Mouse (Mus musculus): ENCODE results near the gene Treml1. TPM values are rescaled to one million over a fixed set of nuclear protein-coding genes. Genes with fewer than 3 reads are reported as not detected.
A peak's percentile ranks its signal among the peaks of the same experiment; 100 is the strongest.

Treml1 gene
- polyA plus RNA-seq, 1 experiment from 2014 or later: 0.97 TPM

GRCm38 (mm10) chr17:48392616-48393015 is 32.9 kb downstream of the Treml1 start:
- H3K4me1 ChIP-seq: no peaks in the 10 kb centered on the region
- H3K27ac ChIP-seq: no peak overlapping the region
- H3K9me3 ChIP-seq: no peaks in the 10 kb centered on the region
- WGBS: 98% methylated on average over 3 of the region's 3 CpGs
- H3K9ac ChIP-seq: no peak overlapping the region
- H3K36me3 ChIP-seq (replicated peaks): peaks cover 91% of the 10 kb centered on the region
- H3K4me3 ChIP-seq (replicated peaks): no peak overlapping the region
- no peak for ATAC-seq (ENCODE audit: low FRiP score)
- H3K27me3 ChIP-seq: no peaks in the 10 kb centered on the region
- no peak overlapping the region for H3K4me2 ChIP-seq

- peaks cover 34% of the 10 kb centered on the region for H3K36me3 ChIP-seq (replicated peaks)
- ATAC-seq (ENCODE audit: low FRiP score): no peak
These were observed 42.0 kb downstream of the Treml1 start for GRCm38 (mm10) chr17:48401710-48402109.

GRCm38 (mm10) chr17:48402751-48403150 is 43.0 kb downstream of the Treml1 start:
- no peaks in the 10 kb centered on the region for H3K9me3 ChIP-seq
- ATAC-seq (ENCODE audit: low FRiP score): no peak
- H3K4me1 ChIP-seq: peaks cover 8% of the 10 kb centered on the region
- WGBS: 95% methylated on average over 3 of the region's 3 CpGs
- H3K9ac ChIP-seq: no peak overlapping the region
- H3K36me3 ChIP-seq (replicated peaks): peaks cover 27% of the 10 kb centered on the region
- H3K4me2 ChIP-seq: no peak overlapping the region
- H3K27me3 ChIP-seq: no peaks in the 10 kb centered on the region
- H3K27ac ChIP-seq: no peak overlapping the region
- no peak overlapping the region for H3K4me3 ChIP-seq (replicated peaks)

More at GRCm38 (mm10) chr17:48401710-48402109, 42.0 kb downstream of the Treml1 start:
- Histone ChIP-seq H3K27me3 (no peaks in the 10 kb centered on the region), H3K4me1 (no peaks in the 10 kb centered on the region), H3K4me3 (replicated peaks) (no peak overlapping the region), H3K27ac (no peak overlapping the region), H3K4me2 (no peak overlapping the region), H3K9me3 (no peaks in the 10 kb centered on the region), H3K9ac (no peak overlapping the region)
- WGBS: 89% methylated on average over 4 of the region's 4 CpGs

GRCm38 (mm10) chr17:48403848-48404247 is 44.1 kb downstream of the Treml1 start:
- H3K9ac ChIP-seq: no peak overlapping the region
- 92% methylated on average over 2 of the region's 2 CpGs for WGBS

GRCm38 (mm10) chr17:48404706-48405105 is 45.0 kb downstream of the Treml1 start:
- ATAC-seq (ENCODE audit: low FRiP score): no peak
- Histone ChIP-seq H3K9me3 (no peaks in the 10 kb centered on the region), H3K9ac (no peak overlapping the region), H3K27ac (no peak overlapping the region), H3K4me1 (peaks cover 15% of the 10 kb centered on the region), H3K4me3 (replicated peaks) (no peak overlapping the region), H3K27me3 (no peaks in the 10 kb centered on the region), H3K4me2 (no peak overlapping the region), H3K36me3 (replicated peaks) (peaks cover 7% of the 10 kb centered on the region; the same call in 1 of the 2 replicates)
- WGBS: 93% methylated on average over 1 of the region's 1 CpGs

More at GRCm38 (mm10) chr17:48403848-48404247, 44.1 kb downstream of the Treml1 start:
- Histone ChIP-seq H3K27me3 (no peaks in the 10 kb centered on the region), H3K36me3 (replicated peaks) (peaks cover 16% of the 10 kb centered on the region), H3K4me1 (peaks cover 15% of the 10 kb centered on the region), H3K9me3 (no peaks in the 10 kb centered on the region), H3K4me3 (replicated peaks) (no peak overlapping the region), H3K27ac (no peak overlapping the region), H3K4me2 (no peak overlapping the region)
- no peak for ATAC-seq (ENCODE audit: low FRiP score)

- no peak overlapping the region for H3K27ac ChIP-seq
- H3K9me3 ChIP-seq: no peaks in the 10 kb centered on the region
- peak overlapping the region; percentile 99; the same call in 1 of the 2 replicates for H3K9ac ChIP-seq
- 91% methylated on average over 4 of the region's 4 CpGs for WGBS
- no peak for ATAC-seq (ENCODE audit: low FRiP score)
- H3K4me3 ChIP-seq (replicated peaks): peak overlapping the region; percentile 83; the same call in 1 of the 2 replicates
- H3K4me2 ChIP-seq: peak overlapping the region; percentile 83
- H3K4me1 ChIP-seq: peaks cover 27% of the 10 kb centered on the region
- no peaks in the 10 kb centered on the region for H3K27me3 ChIP-seq
- no peaks in the 10 kb centered on the region; the same call in 1 of the 2 replicates for H3K36me3 ChIP-seq (replicated peaks)
These were observed 47.4 kb downstream of the Treml1 start for GRCm38 (mm10) chr17:48407154-48407553.

GRCm38 (mm10) chr17:48407910-48408525 is 48.3 kb downstream of the Treml1 start:
- 10% methylated on average over 8 of the region's 8 CpGs for WGBS
- no peaks in the 10 kb centered on the region for H3K27me3 ChIP-seq
- peaks cover 27% of the 10 kb centered on the region for H3K4me1 ChIP-seq
- H3K4me2 ChIP-seq: peak overlapping the region; percentile 83
- H3K36me3 ChIP-seq (replicated peaks): no peaks in the 10 kb centered on the region
- peak overlapping the region; percentile 100 for H3K27ac ChIP-seq
- peak overlapping the region; percentile 99 for H3K9ac ChIP-seq
- H3K9me3 ChIP-seq: no peaks in the 10 kb centered on the region
- no peak for ATAC-seq (ENCODE audit: low FRiP score)
- peak overlapping the region; percentile 83 for H3K4me3 ChIP-seq (replicated peaks)

GRCm38 (mm10) chr17:48408526-48409291 is 49.0 kb downstream of the Treml1 start:
- Histone ChIP-seq H3K4me1 (peaks cover 27% of the 10 kb centered on the region), H3K4me3 (replicated peaks) (peak overlapping the region; percentile 83), H3K36me3 (replicated peaks) (peaks cover 4% of the 10 kb centered on the region; the same call in 1 of the 2 replicates), H3K9me3 (no peaks in the 10 kb centered on the region), H3K27me3 (no peaks in the 10 kb centered on the region), H3K27ac (peak overlapping the region; percentile 100), H3K9ac (peak overlapping the region; percentile 99), H3K4me2 (peak overlapping the region; percentile 83)
- under 1% methylated on average over 47 of the region's 47 CpGs for WGBS
- peak; percentile 28 for ATAC-seq (ENCODE audit: low FRiP score)

- Histone ChIP-seq H3K4me1 (peaks cover 27% of the 10 kb centered on the region), H3K4me3 (replicated peaks) (peak within 1 kb of the TSS; percentile 83), H3K36me3 (replicated peaks) (peaks cover 11% of the 10 kb centered on the region), H3K4me2 (peak within 1 kb of the TSS; percentile 83), H3K9ac (peak within 1 kb of the TSS; percentile 99), H3K9me3 (no peaks in the 10 kb centered on the region), H3K27ac (peak within 1 kb of the TSS; percentile 100), H3K27me3 (no peaks in the 10 kb centered on the region)
- peak; percentile 96 for ATAC-seq (ENCODE audit: low FRiP score)
- under 1% methylated on average over 66 of the region's 84 CpGs for WGBS
These were observed 49.9 kb downstream of the Treml1 start, which contains the start of the genes Nfya and Oard1 for GRCm38 (mm10) chr17:48409380-48410298. Gene Nfya (minus strand): TSS chr17:48409906. Gene Oard1 (plus strand): TSS chr17:48410014.

GRCm38 (mm10) chr17:48410299-48410785 is 50.6 kb downstream of the Treml1 start:
- peak overlapping the region; percentile 83 for H3K4me3 ChIP-seq (replicated peaks)
- H3K4me1 ChIP-seq: peaks cover 27% of the 10 kb centered on the region
- ATAC-seq (ENCODE audit: low FRiP score): peak; percentile 3
- H3K9me3 ChIP-seq: no peaks in the 10 kb centered on the region
- peak overlapping the region; percentile 78 for H3K9ac ChIP-seq
- peak overlapping the region; percentile 100 for H3K27ac ChIP-seq
- peak overlapping the region; percentile 72 for H3K4me2 ChIP-seq
- 0% methylated on average over 13 of the region's 13 CpGs for WGBS
- peaks cover 18% of the 10 kb centered on the region for H3K36me3 ChIP-seq (replicated peaks)
- no peaks in the 10 kb centered on the region for H3K27me3 ChIP-seq

GRCm38 (mm10) chr17:48411241-48411640 is 51.5 kb downstream of the Treml1 start:
- Histone ChIP-seq H3K9me3 (no peaks in the 10 kb centered on the region), H3K9ac (peak overlapping the region; percentile 78), H3K27me3 (no peaks in the 10 kb centered on the region), H3K36me3 (replicated peaks) (peaks cover 27% of the 10 kb centered on the region), H3K4me1 (peaks cover 27% of the 10 kb centered on the region), H3K27ac (peak overlapping the region; percentile 100; the same call in 1 of the 2 replicates), H3K4me2 (peak overlapping the region; percentile 72), H3K4me3 (replicated peaks) (peak overlapping the region; percentile 83)
- no peak for ATAC-seq (ENCODE audit: low FRiP score)
- 55% methylated on average over 8 of the region's 8 CpGs for WGBS

Measured in forebrain, embryonic 12.5 days (tissue).